Mouse (Mus musculus): ENCODE data around the gene Sprr2i.

DNA sequence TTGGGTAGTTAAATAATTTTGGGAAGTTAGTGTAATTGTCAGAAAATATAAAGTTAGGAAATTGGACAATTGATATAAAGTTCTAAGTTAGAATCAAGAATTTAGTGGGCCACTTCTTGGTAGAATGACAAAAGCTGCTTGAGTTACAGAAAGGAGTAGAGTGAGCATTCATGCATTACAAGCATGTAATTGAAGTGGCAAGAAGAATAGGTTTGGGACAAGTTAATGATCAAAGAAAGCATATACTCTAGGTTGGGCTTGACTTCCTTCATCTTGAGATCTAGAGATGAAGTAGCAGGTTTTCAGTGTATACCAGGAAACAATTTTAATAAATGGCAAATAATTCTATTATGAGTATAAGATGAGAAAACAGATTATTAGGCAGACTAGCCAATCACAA, 46.2 kb upstream of the Sprr2i start:
- TF ChIP-seq CTCF (IDR thresholded peaks at IDR 0.05; ENCODE audit: low read depth), result no peak
- no peak for TF ChIP-seq EP300 (IDR thresholded peaks at IDR 0.05; ENCODE audit: low read depth)

Data from heart, postnatal 0 days (tissue).